Mouse (Mus musculus): Measurements from ENCODE around the gene Olfr1109. TPM values are rescaled to one million over a fixed set of nuclear protein-coding genes. Genes with fewer than 3 reads are reported as not detected.

Olfr1109 gene
- not detected for polyA plus RNA-seq (2015; fragmentation: Illumina TruSeq; extraction: RNeasy Lipid Tissue Mini Kit (QIAGEN cat#74804); ENCODE audit: insufficient read depth, low read depth, low replicate concordance)

GRCm38 (mm10) chr2:87095908-87096307 lies at the start of gene Olfr1109:
Gene Olfr1109, minus strand, starts transcription at chr2:87096008.

GRCm38 (mm10) chr2:87140200-87140599 lies 44.4 kb upstream of the Olfr1109 start, which contains the start of gene Olfr1110:
Gene Olfr1110, minus strand, starts transcription at chr2:87140300.

GRCm38 (mm10) chr2:87114467-87114866 lies 18.7 kb upstream of the Olfr1109 start, which contains the start of gene Olfr259:
Gene Olfr259, minus strand, starts transcription at chr2:87114567.

GRCm38 (mm10) chr2:87075717-87076116 lies 20.1 kb downstream of the Olfr1109 start, which contains the start of gene Olfr1107:
Gene Olfr1107, minus strand, starts transcription at chr2:87075817.

GRCm38 (mm10) chr2:87052173-87052572 lies 43.6 kb downstream of the Olfr1109 start, which contains the start of gene Olfr1106:
Gene Olfr1106, minus strand, starts transcription at chr2:87052273.

Other genes with a start within 250 kb of the Olfr1109 start
- not detected for gene Olfr1095, start 244.3 kb downstream of the Olfr1109 start, polyA plus RNA-seq (2015; fragmentation: Illumina TruSeq; extraction: RNeasy Lipid Tissue Mini Kit (QIAGEN cat#74804); ENCODE audit: insufficient read depth, low read depth, low replicate concordance)
- gene Gm13723, start 221.2 kb downstream of the Olfr1109 start, polyA plus RNA-seq (2015; fragmentation: Illumina TruSeq; extraction: RNeasy Lipid Tissue Mini Kit (QIAGEN cat#74804); ENCODE audit: insufficient read depth, low read depth, low replicate concordance) = not detected
- gene Olfr1097, start 203.8 kb downstream of the Olfr1109 start, polyA plus RNA-seq (2015; fragmentation: Illumina TruSeq; extraction: RNeasy Lipid Tissue Mini Kit (QIAGEN cat#74804); ENCODE audit: insufficient read depth, low read depth, low replicate concordance) = not detected
- not detected for gene Olfr1098, start 171.5 kb downstream of the Olfr1109 start, polyA plus RNA-seq (2015; fragmentation: Illumina TruSeq; extraction: RNeasy Lipid Tissue Mini Kit (QIAGEN cat#74804); ENCODE audit: insufficient read depth, low read depth, low replicate concordance)
- gene Olfr1099, start 135.3 kb downstream of the Olfr1109 start, polyA plus RNA-seq (2015; fragmentation: Illumina TruSeq; extraction: RNeasy Lipid Tissue Mini Kit (QIAGEN cat#74804); ENCODE audit: insufficient read depth, low read depth, low replicate concordance) = not detected
- not detected for gene Olfr1100, start 116.1 kb downstream of the Olfr1109 start, polyA plus RNA-seq (2015; fragmentation: Illumina TruSeq; extraction: RNeasy Lipid Tissue Mini Kit (QIAGEN cat#74804); ENCODE audit: insufficient read depth, low read depth, low replicate concordance)
- not detected for gene Olfr1101, start 104.8 kb downstream of the Olfr1109 start, polyA plus RNA-seq (2015; fragmentation: Illumina TruSeq; extraction: RNeasy Lipid Tissue Mini Kit (QIAGEN cat#74804); ENCODE audit: insufficient read depth, low read depth, low replicate concordance)
- gene Olfr1102, start 97.6 kb downstream of the Olfr1109 start, polyA plus RNA-seq (2015; fragmentation: Illumina TruSeq; extraction: RNeasy Lipid Tissue Mini Kit (QIAGEN cat#74804); ENCODE audit: insufficient read depth, low read depth, low replicate concordance) = not detected
- gene Olfr1104, start 68.9 kb downstream of the Olfr1109 start, polyA plus RNA-seq (2015; fragmentation: Illumina TruSeq; extraction: RNeasy Lipid Tissue Mini Kit (QIAGEN cat#74804); ENCODE audit: insufficient read depth, low read depth, low replicate concordance) = not detected
- gene Olfr1105, start 59.5 kb downstream of the Olfr1109 start, polyA plus RNA-seq (2015; fragmentation: Illumina TruSeq; extraction: RNeasy Lipid Tissue Mini Kit (QIAGEN cat#74804); ENCODE audit: insufficient read depth, low read depth, low replicate concordance) = not detected
- not detected for gene Olfr1106, start 43.7 kb downstream of the Olfr1109 start, polyA plus RNA-seq (2015; fragmentation: Illumina TruSeq; extraction: RNeasy Lipid Tissue Mini Kit (QIAGEN cat#74804); ENCODE audit: insufficient read depth, low read depth, low replicate concordance)
- not detected for gene Olfr1107, start 20.2 kb downstream of the Olfr1109 start, polyA plus RNA-seq (2015; fragmentation: Illumina TruSeq; extraction: RNeasy Lipid Tissue Mini Kit (QIAGEN cat#74804); ENCODE audit: insufficient read depth, low read depth, low replicate concordance)
- not detected for gene Olfr259, start 18.6 kb upstream of the Olfr1109 start, polyA plus RNA-seq (2015; fragmentation: Illumina TruSeq; extraction: RNeasy Lipid Tissue Mini Kit (QIAGEN cat#74804); ENCODE audit: insufficient read depth, low read depth, low replicate concordance)
- gene Olfr1110, start 44.3 kb upstream of the Olfr1109 start, polyA plus RNA-seq (2015; fragmentation: Illumina TruSeq; extraction: RNeasy Lipid Tissue Mini Kit (QIAGEN cat#74804); ENCODE audit: insufficient read depth, low read depth, low replicate concordance) = not detected
- not detected for gene Olfr1111, start 56.6 kb upstream of the Olfr1109 start, polyA plus RNA-seq (2015; fragmentation: Illumina TruSeq; extraction: RNeasy Lipid Tissue Mini Kit (QIAGEN cat#74804); ENCODE audit: insufficient read depth, low read depth, low replicate concordance)
- gene Olfr1112, start 91.8 kb upstream of the Olfr1109 start, polyA plus RNA-seq (2015; fragmentation: Illumina TruSeq; extraction: RNeasy Lipid Tissue Mini Kit (QIAGEN cat#74804); ENCODE audit: insufficient read depth, low read depth, low replicate concordance) = not detected
- not detected for gene Olfr1113, start 113.0 kb upstream of the Olfr1109 start, polyA plus RNA-seq (2015; fragmentation: Illumina TruSeq; extraction: RNeasy Lipid Tissue Mini Kit (QIAGEN cat#74804); ENCODE audit: insufficient read depth, low read depth, low replicate concordance)
- gene Olfr1115, start 152.0 kb upstream of the Olfr1109 start, polyA plus RNA-seq (2015; fragmentation: Illumina TruSeq; extraction: RNeasy Lipid Tissue Mini Kit (QIAGEN cat#74804); ENCODE audit: insufficient read depth, low read depth, low replicate concordance) = not detected
- not detected for gene Olfr1116, start 171.5 kb upstream of the Olfr1109 start, polyA plus RNA-seq (2015; fragmentation: Illumina TruSeq; extraction: RNeasy Lipid Tissue Mini Kit (QIAGEN cat#74804); ENCODE audit: insufficient read depth, low read depth, low replicate concordance)
- not detected for gene Olfr1118, start 211.6 kb upstream of the Olfr1109 start, polyA plus RNA-seq (2015; fragmentation: Illumina TruSeq; extraction: RNeasy Lipid Tissue Mini Kit (QIAGEN cat#74804); ENCODE audit: insufficient read depth, low read depth, low replicate concordance)

All from pancreas, adult 10 weeks (tissue).